Mouse (Mus musculus) macrophage (primary cell): Measurements from ENCODE around the gene Rap1a. TPM values are rescaled to one million over a fixed set of nuclear protein-coding genes. Genes with fewer than 3 reads are reported as not detected.
A peak's percentile ranks its signal among the peaks of the same experiment; 100 is the strongest.

ENCODE experiments used
- H3K27ac ChIP-seq: fragments of 350-480 bp; formaldehyde crosslinking; 2 replicates; pipeline ENCODE4 v1.9.0; 2021
- H3K36me3 ChIP-seq: fragments of 350-480 bp; formaldehyde crosslinking; 2 replicates; pipeline ENCODE4 v1.9.0; 2021; ENCODE audit errors: inconsistent target
- H3K4me3 ChIP-seq: fragments of 350-480 bp; formaldehyde crosslinking; 2 replicates; pipeline ENCODE4 v1.9.0; 2021; ENCODE audit errors: inconsistent target
- H3K79me2 ChIP-seq: fragments of 350-480 bp; formaldehyde crosslinking; 2 replicates; pipeline ENCODE4 v1.9.0; 2021; ENCODE audit errors: inconsistent target
- WGBS: methylation state at CpG from one replicate; pipeline ENCODE4 v1.1.7; 2026; ENCODE audit warnings: inconsistent platforms; ENCODE audit not compliant: missing documents; 5-methylcytosine and 5-hydroxymethylcytosine counted together
- polyA plus RNA-seq: library from polyadenylated mRNA; stranded (reverse); fragments of 250-400 nt; gene quantifications from 3 replicates; pipeline ENCODE4 v1.2.4, GENCODE M21; 2018; ENCODE audit warnings: inconsistent platforms

Gene Rap1a
- polyA plus RNA-seq, 1 experiment from 2014 or later: 125 TPM

DNA sequence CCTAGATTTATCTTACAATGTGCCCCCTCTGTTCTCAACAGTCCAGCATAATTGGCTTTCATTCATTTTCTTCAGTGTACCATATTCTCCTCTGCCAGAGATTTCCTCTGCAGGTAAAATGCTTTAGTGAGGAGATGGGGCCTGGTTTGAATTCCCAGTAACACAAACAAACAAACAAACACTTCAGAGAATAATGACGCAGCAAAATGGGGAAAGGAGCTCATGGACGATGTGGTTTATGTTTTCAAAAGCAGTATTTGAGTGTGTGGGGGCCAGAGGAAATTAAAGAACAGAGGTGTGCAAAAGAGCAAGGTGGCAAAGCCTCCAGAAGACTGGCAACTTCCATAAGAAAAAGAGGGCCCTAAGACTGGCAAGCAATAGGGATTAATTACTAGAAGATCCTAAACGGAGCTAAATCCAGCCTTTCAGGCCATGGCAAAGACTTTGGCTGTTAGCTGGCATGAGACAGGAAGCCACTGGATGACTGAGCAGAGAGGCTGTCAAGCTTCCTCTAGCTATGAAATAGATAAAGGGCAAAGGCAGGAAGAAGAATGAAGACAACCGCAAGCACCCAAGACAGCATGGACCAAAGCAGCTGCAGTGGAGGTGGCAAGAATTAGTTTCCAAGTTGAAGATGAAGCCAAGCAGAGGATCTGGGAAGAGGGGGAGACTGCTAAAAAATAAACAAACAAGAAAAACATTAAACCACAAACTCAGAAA, 37.8 kb downstream of the Rap1a start:
- no peaks in the 10 kb centered on the region for H3K36me3 ChIP-seq
- peak overlapping the region; percentile 46 for H3K27ac ChIP-seq
- WGBS: 3% methylated on average over 4 of the region's 4 CpGs
- H3K79me2 ChIP-seq: peaks cover 100% of the 10 kb centered on the region
- H3K4me3 ChIP-seq: no peak overlapping the region

DNA sequence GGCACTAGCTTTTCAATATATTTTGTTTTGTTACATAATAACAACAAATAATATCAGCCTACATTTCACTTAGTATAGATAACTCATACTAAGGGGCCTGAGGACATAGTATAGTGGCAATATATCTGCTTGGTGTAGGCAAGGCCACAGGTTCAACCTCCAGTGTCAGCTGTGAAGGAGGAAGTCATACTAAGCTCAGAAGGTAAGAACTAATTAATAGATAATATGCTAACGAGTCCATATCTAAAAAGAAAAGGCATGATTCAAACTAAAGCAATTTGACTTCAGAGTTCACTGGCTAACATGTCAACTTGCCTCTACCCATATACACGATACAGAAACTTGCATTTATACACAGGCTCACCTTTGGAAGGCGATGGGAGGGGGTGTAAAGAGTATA, 41.1 kb downstream of the Rap1a start:
- Histone ChIP-seq H3K36me3 (no peaks in the 10 kb centered on the region), H3K4me3 (no peak overlapping the region), H3K27ac (no peak overlapping the region), H3K79me2 (peaks cover 100% of the 10 kb centered on the region)
- 93% methylated on average over 3 of the region's 3 CpGs for WGBS

DNA sequence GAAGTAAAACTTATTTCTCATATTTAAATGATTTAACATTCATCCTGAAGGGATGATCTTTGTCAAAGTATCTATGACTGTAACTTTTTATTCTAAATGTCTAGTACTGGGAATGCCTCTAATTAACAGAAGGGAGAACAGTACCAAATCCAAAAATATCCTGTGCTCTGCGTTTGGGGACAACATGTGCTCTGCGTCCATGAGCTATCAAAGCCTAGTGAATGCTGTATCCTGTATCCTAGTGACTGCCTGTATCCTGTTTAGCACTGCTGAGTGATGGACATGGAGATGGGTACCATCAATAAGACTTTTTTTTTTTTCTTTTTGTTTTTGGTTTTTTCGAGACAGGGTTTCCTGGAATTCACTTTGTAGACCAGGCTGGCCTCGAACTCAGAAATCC, 42.5 kb downstream of the Rap1a start:
- Histone ChIP-seq H3K27ac (no peak overlapping the region), H3K36me3 (no peaks in the 10 kb centered on the region), H3K4me3 (no peak overlapping the region), H3K79me2 (peaks cover 100% of the 10 kb centered on the region)
- 88% methylated on average over 4 of the region's 4 CpGs for WGBS

DNA sequence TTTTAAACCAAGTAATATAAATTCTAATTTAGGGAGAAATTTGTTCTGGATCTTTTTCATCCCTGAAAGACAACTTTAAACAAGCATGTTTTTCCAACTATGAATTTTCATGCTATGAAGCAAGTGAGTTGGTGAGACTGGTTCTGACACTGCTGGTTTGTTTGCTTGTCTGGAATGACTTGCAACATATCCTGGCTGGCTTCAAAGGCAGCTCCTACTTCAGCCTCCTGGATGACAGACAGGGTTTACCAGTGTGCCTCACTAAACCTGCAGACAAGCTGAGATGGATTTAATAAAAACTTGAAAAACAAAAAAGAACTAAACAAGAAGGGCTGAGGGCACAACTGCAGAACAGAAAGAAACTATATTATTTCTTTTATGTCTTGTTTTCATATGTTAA, 43.0 kb downstream of the Rap1a start:
- Histone ChIP-seq H3K4me3 (no peak overlapping the region), H3K27ac (no peak overlapping the region), H3K36me3 (no peaks in the 10 kb centered on the region), H3K79me2 (peaks cover 100% of the 10 kb centered on the region)

DNA sequence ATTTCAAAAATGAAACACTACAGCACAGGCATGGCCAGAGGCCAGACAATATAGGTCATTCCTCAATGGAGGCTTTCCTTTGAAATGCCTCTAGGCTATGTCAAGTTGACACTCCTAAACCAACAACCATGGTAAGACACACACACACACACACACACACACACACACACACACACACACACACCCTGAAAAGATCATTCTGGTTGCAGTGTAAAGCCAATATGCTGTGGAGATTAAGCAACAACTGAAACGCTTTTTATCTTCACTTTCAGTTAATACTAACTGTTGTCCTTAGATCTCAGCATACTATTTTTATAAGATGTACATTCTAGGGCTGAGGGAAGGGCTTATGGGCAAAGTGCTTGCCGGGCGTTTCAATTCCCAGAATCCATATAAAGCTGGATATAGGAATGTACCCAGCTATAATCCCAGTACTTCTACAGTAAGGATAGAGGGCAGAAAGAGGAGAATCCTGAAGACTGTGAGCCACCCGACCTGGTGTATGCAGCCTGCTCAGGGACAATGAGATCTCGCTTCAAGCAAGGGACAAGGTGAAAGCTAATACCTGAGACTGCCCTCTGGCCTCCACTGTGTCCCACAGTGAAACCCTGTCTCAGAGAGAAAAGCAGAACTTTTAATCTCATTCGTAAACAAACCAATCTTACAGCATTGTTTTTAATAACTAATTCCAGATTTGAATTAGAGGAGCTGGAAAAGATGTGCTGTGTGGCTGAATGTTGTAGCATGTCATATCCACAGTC, 43.6 kb downstream of the Rap1a start:
- H3K27ac ChIP-seq: no peak overlapping the region
- no peaks in the 10 kb centered on the region for H3K36me3 ChIP-seq
- H3K79me2 ChIP-seq: peaks cover 100% of the 10 kb centered on the region
- no peak overlapping the region for H3K4me3 ChIP-seq
- WGBS: 60% methylated on average over 6 of the region's 6 CpGs

DNA sequence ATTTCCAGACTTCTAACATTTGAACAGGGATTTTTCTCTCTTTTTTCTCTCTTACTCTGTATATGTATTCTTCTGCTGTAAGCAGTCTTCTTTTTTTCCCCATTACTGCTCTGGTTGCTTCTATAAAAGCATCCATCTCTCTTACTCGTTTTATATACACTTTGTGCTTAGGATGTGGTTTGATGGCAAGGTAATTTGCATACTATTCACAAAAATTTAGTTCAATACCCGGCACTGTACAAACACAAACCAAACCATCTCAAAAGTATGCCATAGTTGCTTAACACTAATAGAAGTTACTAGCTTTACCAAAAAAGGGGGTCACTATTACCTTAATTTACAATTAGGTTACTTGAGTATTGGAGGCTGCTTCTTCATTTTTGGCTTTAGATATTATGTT, 44.6 kb downstream of the Rap1a start:
- Histone ChIP-seq H3K36me3 (no peaks in the 10 kb centered on the region), H3K4me3 (no peak overlapping the region), H3K79me2 (peaks cover 100% of the 10 kb centered on the region), H3K27ac (no peak overlapping the region)
- 70% methylated on average over 2 of the region's 2 CpGs for WGBS

DNA sequence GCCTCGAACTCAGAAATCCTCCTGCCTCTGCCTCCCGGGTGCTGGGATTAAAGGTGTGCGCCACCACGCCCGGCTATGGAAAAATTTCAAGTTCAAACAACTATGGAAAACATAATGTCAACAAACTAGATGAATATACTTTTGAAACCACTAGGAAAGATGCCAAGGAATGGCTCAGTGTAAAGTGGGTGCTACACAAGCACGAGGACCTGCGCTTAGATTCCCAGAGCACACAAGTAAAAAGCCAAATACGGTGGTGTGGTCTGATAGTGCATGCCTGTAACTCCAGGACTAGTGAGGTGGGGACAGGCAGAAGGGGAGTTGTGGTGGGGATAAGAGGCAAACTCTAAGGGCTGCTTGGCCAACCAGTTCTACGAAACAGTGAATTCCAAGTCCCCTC, 46.0 kb downstream of the Rap1a start:
- Histone ChIP-seq H3K36me3 (0 out of 2 replicates have a peak, but pooled peaks cover 1% of the 10 kb centered on the region), H3K27ac (no peak overlapping the region), H3K79me2 (peaks cover 100% of the 10 kb centered on the region), H3K4me3 (no peak overlapping the region)
- WGBS: 96% methylated on average over 9 of the region's 9 CpGs

DNA sequence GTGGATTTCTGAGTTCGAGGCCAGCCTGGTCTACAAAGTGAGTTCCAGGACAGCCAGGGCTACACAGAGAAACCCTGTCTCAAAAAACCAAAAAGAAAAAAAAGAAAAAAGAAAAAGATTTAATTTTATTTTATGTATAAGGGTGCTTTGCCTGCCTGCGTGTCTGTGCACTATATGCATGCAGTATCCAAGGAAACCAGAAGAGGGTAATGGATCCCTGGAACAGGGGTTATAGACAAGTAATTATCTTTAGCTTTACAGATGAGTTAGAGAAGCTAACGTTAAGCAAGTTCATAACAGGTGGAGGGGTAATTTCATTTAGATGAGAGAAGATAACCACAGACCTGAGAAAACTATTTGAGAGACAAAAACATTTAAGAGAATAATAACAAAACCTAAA, 47.0 kb downstream of the Rap1a start:
- Histone ChIP-seq H3K36me3 (peaks cover 9% of the 10 kb centered on the region; the same call in 1 of the 2 replicates), H3K4me3 (no peak overlapping the region), H3K27ac (no peak overlapping the region), H3K79me2 (peaks cover 100% of the 10 kb centered on the region)
- 91% methylated on average over 2 of the region's 3 CpGs for WGBS

DNA sequence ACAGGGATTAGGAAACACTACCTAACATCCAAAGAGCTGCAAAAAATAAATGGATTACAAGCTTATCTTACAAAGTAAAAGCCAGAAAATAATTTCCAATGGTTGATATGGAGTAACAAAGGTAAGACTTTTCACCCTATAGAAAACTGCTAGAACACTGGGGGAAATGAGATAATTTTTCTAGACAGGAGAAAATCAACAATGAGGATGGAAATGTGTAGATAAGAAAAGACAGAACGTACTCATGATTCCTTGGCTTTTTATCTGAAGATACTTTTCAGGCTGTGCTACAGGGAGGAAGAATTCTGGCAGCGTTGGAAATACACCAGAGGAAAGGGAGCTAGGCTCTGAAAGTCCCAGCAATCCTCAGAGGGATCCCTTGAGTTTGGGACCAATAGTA, 50.3 kb downstream of the Rap1a start:
- Histone ChIP-seq H3K36me3 (peaks cover 21% of the 10 kb centered on the region; the same call in 1 of the 2 replicates), H3K27ac (no peak overlapping the region), H3K79me2 (peaks cover 100% of the 10 kb centered on the region), H3K4me3 (no peak overlapping the region)
- WGBS: 95% methylated on average over 2 of the region's 2 CpGs

DNA sequence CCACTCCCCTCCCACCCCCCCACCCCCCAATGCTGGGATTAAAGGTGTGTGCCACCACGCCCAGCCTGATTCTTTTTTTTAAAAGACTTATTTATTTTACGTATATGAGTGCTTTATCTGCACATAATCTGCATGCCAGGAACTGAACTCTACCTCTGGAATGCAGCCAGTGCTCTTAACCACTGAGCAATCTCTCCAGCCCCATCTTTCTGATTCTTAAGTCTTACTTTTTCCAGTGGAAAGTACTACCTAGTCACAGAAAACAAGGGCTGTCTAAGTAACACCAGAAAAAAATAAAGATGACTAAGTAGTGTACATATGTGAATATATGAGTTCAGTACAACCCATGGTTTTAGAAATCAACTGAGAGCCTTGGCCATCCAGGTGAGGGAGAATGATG, 54.6 kb downstream of the Rap1a start:
- Histone ChIP-seq H3K79me2 (peaks cover 93% of the 10 kb centered on the region), H3K27ac (no peak overlapping the region), H3K4me3 (no peak overlapping the region), H3K36me3 (peaks cover 25% of the 10 kb centered on the region; the same call in 1 of the 2 replicates)
- 94% methylated on average over 2 of the region's 2 CpGs for WGBS

DNA sequence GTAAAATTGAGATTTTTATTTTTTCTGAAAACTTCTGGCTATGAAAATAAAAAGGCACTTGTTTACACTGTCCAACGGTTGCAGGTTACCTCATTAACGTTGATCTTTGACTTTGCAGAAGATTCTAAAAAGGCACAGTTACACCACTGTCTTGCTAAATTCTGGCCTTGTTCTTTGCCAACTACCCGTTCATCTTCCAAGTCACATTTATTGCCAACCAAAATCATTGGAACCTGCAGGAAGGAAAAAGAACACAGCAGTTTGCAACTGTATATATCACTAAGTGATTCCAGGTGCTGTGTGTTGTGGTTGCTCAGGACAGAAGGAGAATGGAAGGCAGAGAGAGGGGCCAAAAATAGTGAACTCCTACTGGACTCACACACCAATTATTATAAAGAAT, 63.5 kb downstream of the Rap1a start:
- Histone ChIP-seq H3K79me2 (peaks cover 16% of the 10 kb centered on the region; the same call in 1 of the 2 replicates), H3K36me3 (peaks cover 62% of the 10 kb centered on the region), H3K4me3 (no peak overlapping the region), H3K27ac (no peak overlapping the region)
- WGBS: 96% methylated on average over 3 of the region's 3 CpGs

DNA sequence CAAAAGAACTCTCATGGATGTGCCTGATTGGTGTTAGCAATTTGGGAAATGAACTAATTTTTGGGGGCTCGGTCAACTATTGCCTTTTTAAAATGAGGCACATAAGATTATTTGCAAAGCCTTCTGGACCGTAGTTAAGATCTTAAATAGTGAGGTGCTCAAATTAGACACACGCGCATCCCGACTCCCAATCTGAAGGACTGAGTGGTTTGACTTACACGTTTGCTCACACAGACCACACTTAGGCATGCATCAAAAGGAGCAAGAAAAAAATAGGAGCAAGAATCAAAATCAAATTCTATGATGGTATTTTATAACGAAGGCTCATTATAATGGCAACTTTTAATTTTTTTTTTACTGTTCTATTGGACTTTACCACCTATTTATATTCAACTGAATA, 64.1 kb downstream of the Rap1a start:
- peaks cover 64% of the 10 kb centered on the region for H3K36me3 ChIP-seq
- H3K79me2 ChIP-seq: peaks cover 11% of the 10 kb centered on the region; the same call in 1 of the 2 replicates
- no peak overlapping the region for H3K4me3 ChIP-seq
- H3K27ac ChIP-seq: no peak overlapping the region
- WGBS: 88% methylated on average over 7 of the region's 7 CpGs

DNA sequence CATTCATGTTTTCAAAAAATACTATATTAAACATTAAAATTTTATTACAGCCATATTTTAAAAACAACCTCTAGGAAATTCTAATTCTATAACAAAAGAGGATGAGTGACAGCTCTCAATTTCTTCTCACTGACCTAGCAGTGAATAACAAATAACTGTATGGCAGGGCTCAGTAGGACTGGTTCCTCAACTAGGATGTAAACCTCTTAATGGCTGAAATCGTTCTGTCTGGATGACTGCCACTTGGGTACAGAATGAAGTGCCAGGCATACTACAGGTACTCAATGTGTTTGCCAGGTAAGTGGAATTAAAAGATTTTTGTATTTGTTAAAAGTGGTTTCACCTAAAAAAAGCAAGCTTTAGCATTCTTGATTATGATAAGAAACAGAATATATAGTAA, 65.0 kb downstream of the Rap1a start:
- no peak overlapping the region for H3K4me3 ChIP-seq
- H3K27ac ChIP-seq: no peak overlapping the region
- peaks cover 2% of the 10 kb centered on the region; the same call in 1 of the 2 replicates for H3K79me2 ChIP-seq
- WGBS: 92% methylated on average over 1 of the region's 1 CpGs
- peaks cover 71% of the 10 kb centered on the region for H3K36me3 ChIP-seq

DNA sequence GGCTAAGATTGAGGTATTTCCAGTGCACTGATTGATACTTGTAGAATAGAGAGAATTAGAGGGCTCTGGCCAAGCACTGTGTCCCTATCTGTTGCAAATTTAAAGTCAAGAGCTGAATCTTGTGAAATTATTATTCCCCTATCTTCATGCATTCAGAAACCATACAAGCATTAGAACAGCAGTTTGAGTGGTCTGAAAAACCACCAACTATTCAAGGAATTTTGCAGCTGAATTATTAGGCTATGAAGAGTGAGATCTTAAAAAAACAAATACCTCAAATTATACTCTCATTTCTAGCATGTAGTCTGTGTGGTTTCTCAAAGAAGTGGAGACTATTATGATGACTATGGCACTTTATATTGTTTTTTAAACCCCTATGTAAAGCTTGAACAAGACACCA, 65.9 kb downstream of the Rap1a start:
- Histone ChIP-seq H3K79me2 (no peaks in the 10 kb centered on the region), H3K27ac (no peak overlapping the region), H3K4me3 (no peak overlapping the region), H3K36me3 (peaks cover 70% of the 10 kb centered on the region)

DNA sequence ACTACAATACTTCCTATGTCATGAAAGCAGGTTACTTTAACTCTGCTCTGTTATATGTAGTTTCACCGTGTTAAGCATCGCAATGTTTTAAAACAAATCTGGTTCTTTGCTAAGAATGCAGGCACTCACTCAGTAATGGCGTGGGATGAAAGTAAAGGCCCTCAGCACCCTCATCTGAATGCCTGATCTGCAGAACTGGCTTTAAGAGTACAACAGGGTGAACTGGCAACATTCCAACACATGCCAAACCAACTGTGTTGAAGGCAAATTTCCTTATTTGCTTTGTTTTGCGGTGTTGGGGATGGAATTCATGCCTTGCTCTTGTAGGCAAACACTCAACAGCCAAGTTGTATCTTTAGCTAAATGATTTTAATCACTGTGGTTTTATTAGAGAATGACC, 67.6 kb downstream of the Rap1a start:
- H3K4me3 ChIP-seq: no peak overlapping the region
- H3K27ac ChIP-seq: no peak overlapping the region
- no peaks in the 10 kb centered on the region for H3K79me2 ChIP-seq
- WGBS: 91% methylated on average over 4 of the region's 4 CpGs
- peaks cover 65% of the 10 kb centered on the region for H3K36me3 ChIP-seq
